Mouse (Mus musculus): ENCODE measurements around the gene Dusp8. TPM values are rescaled to one million over a fixed set of nuclear protein-coding genes. Genes with fewer than 3 reads are reported as not detected.

The Dusp8 gene
- polyA plus RNA-seq, 1 experiment from 2014 or later, result 113 TPM

DNA sequence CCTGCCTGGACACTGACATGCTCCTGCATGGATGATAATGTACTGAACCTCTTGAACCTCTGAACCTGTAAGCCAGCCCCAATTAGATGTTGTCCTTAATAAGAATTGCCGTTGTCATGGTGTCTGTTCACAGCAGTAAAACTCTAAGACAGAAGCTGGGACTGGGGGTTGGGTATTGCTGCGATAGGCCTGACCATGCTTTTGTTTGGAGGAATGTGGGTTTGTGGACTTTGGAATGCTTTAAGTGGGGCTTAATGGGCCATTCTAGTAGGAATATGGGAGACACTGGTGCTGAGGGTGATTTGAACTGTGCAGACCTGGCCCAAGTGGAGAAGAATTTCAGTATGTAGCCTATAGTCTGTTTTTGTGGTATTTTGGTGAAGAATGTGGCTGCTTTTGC is 50.3 kb downstream of the Dusp8 start:
- H3K27me3 ChIP-seq (ENCODE audit: control insufficient read depth, insufficient read depth, low read depth, low read length), result no peaks in the 10 kb centered on the region
- H3K4me3 ChIP-seq (ENCODE audit: low read depth, low read length), result no peak overlapping the region
- no peak overlapping the region for H3K4me2 ChIP-seq (ENCODE audit: low read length)
- H3K36me3 ChIP-seq (ENCODE audit: control insufficient read depth, insufficient read depth, low read length), result no peaks in the 10 kb centered on the region
- H3K27ac ChIP-seq (ENCODE audit: low read length), result no peak overlapping the region
- 19% methylated on average over 2 of the region's 2 CpGs for WGBS
- no peak overlapping the region for H3K9ac ChIP-seq (ENCODE audit: low read depth, low read length)
- no peaks in the 10 kb centered on the region for H3K9me3 ChIP-seq (replicated peaks; ENCODE audit: control insufficient read depth, low read length, poor library complexity, severe bottlenecking)
- no peaks in the 10 kb centered on the region for H3K4me1 ChIP-seq (ENCODE audit: control insufficient read depth, insufficient read depth, low read length)
- no peak for ATAC-seq

- Histone ChIP-seq H3K4me1 (ENCODE audit: control insufficient read depth, insufficient read depth, low read length) (no peaks in the 10 kb centered on the region), H3K36me3 (ENCODE audit: control insufficient read depth, insufficient read depth, low read length) (no peaks in the 10 kb centered on the region), H3K27me3 (ENCODE audit: control insufficient read depth, insufficient read depth, low read depth, low read length) (no peaks in the 10 kb centered on the region), H3K27ac (ENCODE audit: low read length) (no peak overlapping the region), H3K4me3 (ENCODE audit: low read depth, low read length) (no peak overlapping the region), H3K9me3 (replicated peaks; ENCODE audit: control insufficient read depth, low read length, poor library complexity, severe bottlenecking) (no peaks in the 10 kb centered on the region), H3K9ac (ENCODE audit: low read depth, low read length) (no peak overlapping the region), H3K4me2 (ENCODE audit: low read length) (no peak overlapping the region)
- 96% methylated on average over 3 of the region's 3 CpGs for WGBS
- no peak for ATAC-seq
Observed at GRCm38 (mm10) chr7:142040756-142041155, 54.9 kb downstream of the Dusp8 start.

DNA sequence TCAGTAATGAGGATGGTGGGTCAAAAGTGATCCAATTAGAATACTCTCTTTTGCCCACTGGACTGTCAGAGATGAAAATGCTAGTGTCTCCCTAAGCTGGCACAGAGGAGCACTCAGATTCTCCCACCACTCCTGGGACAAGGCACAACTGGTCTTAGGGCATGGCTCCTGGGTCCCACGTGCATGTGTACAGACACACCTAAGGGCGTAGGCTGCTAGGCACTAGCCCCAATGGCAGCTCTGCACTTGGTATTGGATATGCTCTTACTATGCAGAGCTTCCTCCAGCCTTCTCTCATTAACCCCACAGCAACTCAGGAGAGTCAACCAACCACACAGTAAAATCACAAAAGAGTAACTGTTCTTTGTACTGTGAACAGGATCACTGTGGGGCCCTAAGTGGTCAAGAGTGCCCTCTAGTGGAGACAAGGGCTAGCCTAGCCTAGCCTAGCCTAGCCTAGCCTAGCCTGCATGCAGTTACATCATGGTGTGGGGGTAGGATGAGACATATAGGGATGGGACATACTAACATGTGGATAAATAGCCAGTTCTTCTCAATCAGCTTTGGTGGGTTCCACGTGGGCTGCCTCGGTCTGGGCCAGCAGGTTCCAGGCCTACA is 58.0 kb downstream of the Dusp8 start:
- no peaks in the 10 kb centered on the region for H3K36me3 ChIP-seq (ENCODE audit: control insufficient read depth, insufficient read depth, low read length)
- H3K9ac ChIP-seq (ENCODE audit: low read depth, low read length), result no peak overlapping the region
- H3K4me1 ChIP-seq (ENCODE audit: control insufficient read depth, insufficient read depth, low read length), result no peaks in the 10 kb centered on the region
- no peak for ATAC-seq
- no peak overlapping the region for H3K4me2 ChIP-seq (ENCODE audit: low read length)
- 71% methylated on average over 4 of the region's 4 CpGs for WGBS
- H3K4me3 ChIP-seq (ENCODE audit: low read depth, low read length), result no peak overlapping the region
- H3K27me3 ChIP-seq (ENCODE audit: control insufficient read depth, insufficient read depth, low read depth, low read length), result no peaks in the 10 kb centered on the region
- H3K27ac ChIP-seq (ENCODE audit: low read length), result no peak overlapping the region
- H3K9me3 ChIP-seq (replicated peaks; ENCODE audit: control insufficient read depth, low read length, poor library complexity, severe bottlenecking), result no peaks in the 10 kb centered on the region

GRCm38 (mm10) chr7:142035048-142035811 is 60.4 kb downstream of the Dusp8 start:
- Histone ChIP-seq H3K27me3 (ENCODE audit: control insufficient read depth, insufficient read depth, low read depth, low read length) (no peaks in the 10 kb centered on the region), H3K36me3 (ENCODE audit: control insufficient read depth, insufficient read depth, low read length) (no peaks in the 10 kb centered on the region), H3K4me1 (ENCODE audit: control insufficient read depth, insufficient read depth, low read length) (no peaks in the 10 kb centered on the region), H3K4me2 (ENCODE audit: low read length) (no peak overlapping the region), H3K9me3 (replicated peaks; ENCODE audit: control insufficient read depth, low read length, poor library complexity, severe bottlenecking) (no peaks in the 10 kb centered on the region), H3K9ac (ENCODE audit: low read depth, low read length) (no peak overlapping the region), H3K27ac (ENCODE audit: low read length) (no peak overlapping the region), H3K4me3 (ENCODE audit: low read depth, low read length) (no peak overlapping the region)
- ATAC-seq, result no peak
- 76% methylated on average over 2 of the region's 2 CpGs for WGBS

DNA sequence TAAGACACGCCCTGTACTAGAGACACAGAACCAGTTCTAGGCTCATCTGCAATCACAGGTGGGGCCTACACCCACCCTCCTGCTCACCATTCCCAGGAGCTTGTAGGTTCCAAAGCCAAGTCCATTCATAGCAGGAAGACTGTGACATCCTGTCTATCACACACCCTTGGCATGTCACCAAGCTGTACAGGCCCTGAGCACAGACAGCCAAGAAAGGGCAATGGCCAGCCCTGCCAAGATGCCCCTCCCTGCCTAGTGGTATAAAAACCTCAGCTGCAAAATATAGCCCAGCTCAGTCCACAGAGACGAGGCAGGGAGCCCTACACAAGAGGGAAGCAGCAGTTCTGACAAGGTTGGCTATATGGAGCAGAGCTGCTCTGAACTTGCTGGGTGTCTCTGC is 61.4 kb downstream of the Dusp8 start:
- 76% methylated on average over 2 of the region's 2 CpGs for WGBS
- H3K4me2 ChIP-seq (ENCODE audit: low read length), result no peak overlapping the region
- H3K4me1 ChIP-seq (ENCODE audit: control insufficient read depth, insufficient read depth, low read length), result no peaks in the 10 kb centered on the region
- H3K9ac ChIP-seq (ENCODE audit: low read depth, low read length), result no peak overlapping the region
- no peak overlapping the region for H3K4me3 ChIP-seq (ENCODE audit: low read depth, low read length)
- no peak overlapping the region for H3K27ac ChIP-seq (ENCODE audit: low read length)
- H3K9me3 ChIP-seq (replicated peaks; ENCODE audit: control insufficient read depth, low read length, poor library complexity, severe bottlenecking), result no peaks in the 10 kb centered on the region
- H3K36me3 ChIP-seq (ENCODE audit: control insufficient read depth, insufficient read depth, low read length), result no peaks in the 10 kb centered on the region
- H3K27me3 ChIP-seq (ENCODE audit: control insufficient read depth, insufficient read depth, low read depth, low read length), result no peaks in the 10 kb centered on the region
- no peak for ATAC-seq

GRCm38 (mm10) chr7:142030073-142030472 is 65.6 kb downstream of the Dusp8 start:
- H3K4me1 ChIP-seq (ENCODE audit: control insufficient read depth, insufficient read depth, low read length), result no peaks in the 10 kb centered on the region
- H3K9ac ChIP-seq (ENCODE audit: low read depth, low read length), result no peak overlapping the region
- no peaks in the 10 kb centered on the region for H3K27me3 ChIP-seq (ENCODE audit: control insufficient read depth, insufficient read depth, low read depth, low read length)
- no peak overlapping the region for H3K4me2 ChIP-seq (ENCODE audit: low read length)
- no peak overlapping the region for H3K27ac ChIP-seq (ENCODE audit: low read length)
- no peak overlapping the region for H3K4me3 ChIP-seq (ENCODE audit: low read depth, low read length)
- no peak for ATAC-seq
- H3K36me3 ChIP-seq (ENCODE audit: control insufficient read depth, insufficient read depth, low read length), result no peaks in the 10 kb centered on the region
- no peaks in the 10 kb centered on the region for H3K9me3 ChIP-seq (replicated peaks; ENCODE audit: control insufficient read depth, low read length, poor library complexity, severe bottlenecking)

Other genes with a start within 250 kb of the Dusp8 start
- gene Tollip, start 177.3 kb downstream of the Dusp8 start, polyA plus RNA-seq (2015; fragmentation: Nextera tagmentation; extraction: Ambion mirVana), result 80.9 and 86.6 TPM in 2 replicates
- gene Brsk2, start 146.1 kb downstream of the Dusp8 start, polyA plus RNA-seq (2015; fragmentation: Nextera tagmentation; extraction: Ambion mirVana), result 21.8 and 23.9 TPM in 2 replicates
- 47.5 and 50.3 TPM in 2 replicates for gene Mob2, start 34.8 kb downstream of the Dusp8 start, polyA plus RNA-seq (2015; fragmentation: Nextera tagmentation; extraction: Ambion mirVana)
- 0.30 TPM in 1 of 2 replicates, not detected in the other for gene Gm45618, start 24.9 kb upstream of the Dusp8 start, polyA plus RNA-seq (2015; fragmentation: Nextera tagmentation; extraction: Ambion mirVana)
- not detected in 2 replicates for gene Gm39115, start 40.2 kb upstream of the Dusp8 start, polyA plus RNA-seq (2015; fragmentation: Nextera tagmentation; extraction: Ambion mirVana)
- gene Gm45337, start 48.8 kb upstream of the Dusp8 start, polyA plus RNA-seq (2015; fragmentation: Nextera tagmentation; extraction: Ambion mirVana), result not detected in 2 replicates
- gene Gm29735, start 61.3 kb upstream of the Dusp8 start, polyA plus RNA-seq (2015; fragmentation: Nextera tagmentation; extraction: Ambion mirVana), result not detected in 2 replicates
- gene Gm4553, start 69.9 kb upstream of the Dusp8 start, polyA plus RNA-seq (2015; fragmentation: Nextera tagmentation; extraction: Ambion mirVana), result not detected in 2 replicates
- not detected in 2 replicates for gene Krtap5-2, start 80.2 kb upstream of the Dusp8 start, polyA plus RNA-seq (2015; fragmentation: Nextera tagmentation; extraction: Ambion mirVana)
- gene Gm10153, start 94.5 kb upstream of the Dusp8 start, polyA plus RNA-seq (2015; fragmentation: Nextera tagmentation; extraction: Ambion mirVana), result not detected in 2 replicates
- gene Krtap5-3, start 105.5 kb upstream of the Dusp8 start, polyA plus RNA-seq (2015; fragmentation: Nextera tagmentation; extraction: Ambion mirVana), result not detected in 2 replicates
- gene Gm7579, start 116.0 kb upstream of the Dusp8 start, polyA plus RNA-seq (2015; fragmentation: Nextera tagmentation; extraction: Ambion mirVana), result not detected in 2 replicates
- gene Krtap5-5, start 134.1 kb upstream of the Dusp8 start, polyA plus RNA-seq (2015; fragmentation: Nextera tagmentation; extraction: Ambion mirVana), result not detected in 2 replicates
- not detected in 2 replicates for gene Gm40460, start 145.2 kb upstream of the Dusp8 start, polyA plus RNA-seq (2015; fragmentation: Nextera tagmentation; extraction: Ambion mirVana)
- not detected in 2 replicates for gene Gm2431, start 162.5 kb upstream of the Dusp8 start, polyA plus RNA-seq (2015; fragmentation: Nextera tagmentation; extraction: Ambion mirVana)
- gene Gm4559, start 178.5 kb upstream of the Dusp8 start, polyA plus RNA-seq (2015; fragmentation: Nextera tagmentation; extraction: Ambion mirVana), result not detected in 2 replicates
- not detected in 2 replicates for gene Krtap5-1, start 201.3 kb upstream of the Dusp8 start, polyA plus RNA-seq (2015; fragmentation: Nextera tagmentation; extraction: Ambion mirVana)
- gene Krtap5-4, start 207.7 kb upstream of the Dusp8 start, polyA plus RNA-seq (2015; fragmentation: Nextera tagmentation; extraction: Ambion mirVana), result not detected in 2 replicates